Mouse (Mus musculus): ENCODE results near the gene Cyp2c67. TPM values are rescaled to one million over a fixed set of nuclear protein-coding genes. Genes with fewer than 3 reads are reported as not detected.
"Not testable (repeated sequence)": the region's sequence is repeated elsewhere in the genome, so short reads cannot be mapped to it uniquely, and the experiment has no call there.

Cyp2c67 gene
- total RNA-seq (2017): not detected in 2 replicates

DNA sequence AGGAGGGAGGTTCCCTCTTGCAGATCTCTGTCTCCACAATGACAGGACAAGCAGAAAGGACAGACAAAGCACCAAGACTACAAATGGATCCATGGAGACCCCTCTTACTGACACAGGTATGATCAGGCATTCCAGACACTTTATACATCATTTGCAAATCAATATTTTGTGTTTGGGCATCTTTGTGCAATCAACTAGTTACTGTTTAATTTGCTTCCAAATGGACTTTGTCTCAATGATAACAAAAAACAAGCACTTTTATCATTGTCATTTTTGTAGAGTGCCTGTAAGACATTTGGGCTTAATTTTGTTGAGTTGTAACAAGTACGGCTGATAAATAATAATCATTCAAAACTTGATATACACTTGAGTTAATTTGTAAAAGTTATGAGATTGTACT is at the start of gene Cyp2c67:
Cyp2c67 (minus strand) TSS at position 114 of the 400 bp plus-strand sequence.
- ATAC-seq (replicated peaks in 1 of 2; ENCODE audit: insufficient read depth in 1 of 2, low FRiP score in 2 of 2, low TSS enrichment in 1 of 2, low read depth in 1 of 2, poor library complexity in 2 of 2, severe bottlenecking in 2 of 2): no peak

DNA sequence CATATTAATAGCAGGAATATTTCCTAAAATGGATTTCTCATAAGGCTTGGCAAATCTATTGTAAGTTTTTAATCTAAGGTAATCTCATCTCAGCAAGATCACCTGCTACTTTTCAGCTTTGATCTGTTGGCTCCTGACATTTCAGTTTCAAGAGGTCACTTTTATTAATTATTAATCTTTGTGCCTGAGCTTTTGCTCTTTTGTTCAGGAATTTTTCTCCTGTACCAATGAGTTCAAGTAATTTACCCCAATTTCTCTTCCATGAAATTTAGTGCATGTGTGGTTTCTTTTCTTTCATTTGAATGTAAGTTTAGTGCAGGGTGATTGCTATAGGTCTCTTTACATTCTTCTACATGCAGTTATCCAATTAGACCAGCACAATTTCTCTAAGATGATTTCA is 16.8 kb upstream of the Cyp2c67 start:
- ATAC-seq (replicated peaks in 1 of 2; ENCODE audit: insufficient read depth in 1 of 2, low FRiP score in 2 of 2, low TSS enrichment in 1 of 2, low read depth in 1 of 2, poor library complexity in 2 of 2, severe bottlenecking in 2 of 2): not testable (repeated sequence)

DNA sequence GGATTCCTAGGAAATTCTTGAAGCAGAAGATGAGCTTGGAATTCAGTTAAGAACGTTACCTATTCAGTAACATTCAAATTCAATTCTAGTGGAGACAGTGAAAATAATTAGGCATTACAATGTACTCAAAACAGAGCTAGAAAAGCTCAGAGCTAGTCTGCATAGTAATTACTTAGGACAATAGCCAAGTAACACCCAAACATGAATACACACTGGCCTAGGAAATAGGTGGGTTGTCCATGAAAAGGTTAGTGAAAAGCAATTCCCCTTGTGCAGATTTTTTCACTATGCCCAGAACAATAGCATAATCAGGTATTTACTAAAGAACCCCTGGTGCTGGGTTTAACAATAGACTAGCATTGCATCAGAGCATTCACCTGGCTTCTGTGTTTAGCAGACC is 3.5 kb upstream of the Cyp2c67 start:
- ATAC-seq (replicated peaks in 1 of 2; ENCODE audit: insufficient read depth in 1 of 2, low FRiP score in 2 of 2, low TSS enrichment in 1 of 2, low read depth in 1 of 2, poor library complexity in 2 of 2, severe bottlenecking in 2 of 2): no peak

DNA sequence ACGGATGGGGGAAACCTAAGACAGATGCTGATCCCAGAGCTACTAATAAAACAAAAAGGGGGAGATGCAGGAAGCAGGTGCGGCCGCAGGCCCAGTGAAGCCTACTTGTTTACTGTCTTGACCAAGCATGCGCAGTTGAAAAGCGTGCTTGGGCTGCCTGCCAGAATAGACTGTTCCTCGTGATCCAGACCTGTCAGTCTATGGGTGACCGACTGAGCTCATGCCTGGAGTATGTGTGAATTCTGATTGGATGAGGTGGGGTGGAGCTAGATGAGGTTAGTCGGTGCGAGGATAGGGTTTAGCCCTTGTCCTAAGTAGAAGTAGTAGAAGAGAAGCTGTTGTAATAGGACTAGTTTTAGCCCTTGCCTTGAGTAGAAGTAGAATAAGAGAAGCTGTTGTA is 1.3 kb downstream of the Cyp2c67 start:
- ATAC-seq (replicated peaks in 1 of 2; ENCODE audit: insufficient read depth in 1 of 2, low FRiP score in 2 of 2, low TSS enrichment in 1 of 2, low read depth in 1 of 2, poor library complexity in 2 of 2, severe bottlenecking in 2 of 2): no peak

DNA sequence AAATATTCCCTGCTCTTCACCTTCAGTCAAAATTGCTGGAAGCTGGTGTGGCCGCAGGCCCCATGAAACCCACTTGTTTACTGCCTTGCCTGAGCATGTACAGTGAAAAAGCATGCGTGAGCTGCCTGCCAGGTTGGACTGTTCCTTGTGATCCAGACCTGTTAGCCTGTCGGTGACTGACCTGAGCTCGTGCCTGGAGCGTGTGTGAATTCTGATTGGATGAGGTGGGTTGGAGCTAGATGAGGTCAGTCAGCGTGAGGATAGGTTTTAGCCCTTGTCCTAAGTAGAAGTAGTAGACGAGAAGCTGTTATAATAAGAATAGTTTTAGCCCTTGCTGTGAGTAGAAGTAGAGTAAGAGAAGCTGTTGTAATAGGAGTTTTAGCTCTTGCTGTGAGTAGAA is 4.3 kb downstream of the Cyp2c67 start:
- not testable (repeated sequence) for ATAC-seq (replicated peaks in 1 of 2; ENCODE audit: insufficient read depth in 1 of 2, low FRiP score in 2 of 2, low TSS enrichment in 1 of 2, low read depth in 1 of 2, poor library complexity in 2 of 2, severe bottlenecking in 2 of 2)

Other genes with a start within 250 kb of the Cyp2c67 start
- gene Cyp2c38, start 186.0 kb downstream of the Cyp2c67 start, total RNA-seq (2017): not detected in 2 replicates
- not detected in 2 replicates for gene Cyp2c39, start 138.2 kb downstream of the Cyp2c67 start, total RNA-seq (2017)
- not detected in 2 replicates for gene Cyp2c68, start 92.0 kb upstream of the Cyp2c67 start, total RNA-seq (2017)
- not detected in 2 replicates for gene Cyp2c40, start 163.8 kb upstream of the Cyp2c67 start, total RNA-seq (2017)
- not detected in 2 replicates for gene Cyp2c69, start 237.7 kb upstream of the Cyp2c67 start, total RNA-seq (2017)